Mouse (Mus musculus): ENCODE measurements around the gene Ino80e. TPM values are rescaled to one million over a fixed set of nuclear protein-coding genes. Genes with fewer than 3 reads are reported as not detected.

Ino80e gene
- polyA plus RNA-seq, 1 experiment from 2014 or later: 68.7 TPM

DNA sequence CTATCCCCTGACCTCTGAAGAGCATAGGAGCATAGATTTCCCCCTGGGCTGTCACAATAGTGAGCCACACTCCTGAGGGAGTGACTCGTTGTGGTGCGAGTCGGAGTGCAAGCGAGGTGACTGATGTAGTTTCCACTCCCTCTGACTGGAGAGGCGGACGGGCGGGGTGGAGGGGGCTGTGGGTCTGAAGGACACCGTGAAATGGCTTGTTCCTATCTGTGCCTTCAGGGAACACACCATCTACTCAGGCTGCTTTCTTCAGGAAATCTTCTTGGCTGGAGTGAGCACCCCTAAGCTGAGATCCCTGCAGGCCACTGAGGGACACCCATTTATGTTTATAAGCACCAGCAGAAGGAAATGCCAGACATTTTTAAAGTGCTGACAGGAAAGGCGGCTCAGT, 39.4 kb downstream of the Ino80e start:
- no peaks in the 10 kb centered on the region for H3K27me3 ChIP-seq (ENCODE audit: insufficient read depth, low read length)
- H3K4me1 ChIP-seq (replicated peaks; ENCODE audit: insufficient read depth, low read length): peaks cover 4% of the 10 kb centered on the region; the same call in 1 of the 2 replicates
- H3K4me3 ChIP-seq (replicated peaks; ENCODE audit: low read depth, low read length): no peak overlapping the region
- no peak overlapping the region for H3K9ac ChIP-seq (ENCODE audit: low read depth, low read length)
- no peaks in the 10 kb centered on the region for H3K9me3 ChIP-seq (replicated peaks; ENCODE audit: low read length)
- no peak for ATAC-seq (replicated peaks; ENCODE audit: low FRiP score, low read depth)
- H3K4me2 ChIP-seq (ENCODE audit: low read length): peak overlapping the region; percentile 51
- H3K36me3 ChIP-seq (ENCODE audit: insufficient read depth, low read length): no peaks in the 10 kb centered on the region
- 20% methylated on average over 9 of the region's 9 CpGs for WGBS
- DNase-seq (ENCODE audit: low spot score): no peak
- no peak overlapping the region for H3K27ac ChIP-seq
- no peak for TF ChIP-seq CTCF (IDR thresholded peaks at IDR 0.05; ENCODE audit: low read depth)

DNA sequence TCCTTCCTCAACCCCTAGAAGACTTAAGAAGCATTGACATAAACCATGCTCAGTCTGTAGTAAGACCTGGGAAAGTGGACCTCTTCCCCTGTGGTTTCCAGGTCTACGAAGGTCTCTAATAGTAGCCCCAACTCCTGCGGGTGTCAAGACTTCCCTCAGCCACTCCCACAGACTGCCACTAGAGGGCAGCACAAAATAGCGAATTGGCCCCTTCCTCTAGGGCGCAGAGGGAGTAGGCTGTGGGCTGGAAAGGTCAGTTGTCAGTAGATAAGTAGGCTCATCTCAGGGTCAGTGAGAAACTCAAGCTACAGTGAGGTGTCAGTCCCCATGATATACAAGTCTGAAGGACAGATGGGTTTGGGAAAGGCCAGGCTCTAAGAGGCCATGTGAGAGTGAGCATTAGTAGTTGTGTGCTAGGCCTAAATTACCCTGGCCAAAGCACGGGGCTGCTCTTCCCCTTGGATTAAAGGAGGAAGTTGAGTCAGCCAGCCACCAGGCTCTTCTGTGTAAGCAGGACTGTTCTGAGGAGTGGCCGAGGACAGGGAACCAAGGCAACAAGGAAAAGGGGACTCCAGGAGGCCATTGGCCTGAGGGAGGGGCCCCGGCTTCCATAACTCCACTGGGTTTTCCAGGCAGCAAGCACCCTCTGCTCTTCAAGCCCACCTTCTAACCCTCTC, 40.2 kb downstream of the Ino80e start:
- ATAC-seq (replicated peaks; ENCODE audit: low FRiP score, low read depth): no peak
- Histone ChIP-seq H3K4me1 (replicated peaks; ENCODE audit: insufficient read depth, low read length) (peaks cover 4% of the 10 kb centered on the region; the same call in 1 of the 2 replicates), H3K4me2 (ENCODE audit: low read length) (no peak overlapping the region), H3K9ac (ENCODE audit: low read depth, low read length) (no peak overlapping the region), H3K27me3 (ENCODE audit: insufficient read depth, low read length) (no peaks in the 10 kb centered on the region), H3K36me3 (ENCODE audit: insufficient read depth, low read length) (no peaks in the 10 kb centered on the region), H3K9me3 (replicated peaks; ENCODE audit: low read length) (no peaks in the 10 kb centered on the region), H3K4me3 (replicated peaks; ENCODE audit: low read depth, low read length) (no peak overlapping the region), H3K27ac (no peak overlapping the region)
- peak; percentile 86 for DNase-seq (ENCODE audit: low spot score)
- WGBS: 29% methylated on average over 7 of the region's 7 CpGs
- peak; percentile 98 for TF ChIP-seq CTCF (IDR thresholded peaks at IDR 0.05; ENCODE audit: low read depth)

DNA sequence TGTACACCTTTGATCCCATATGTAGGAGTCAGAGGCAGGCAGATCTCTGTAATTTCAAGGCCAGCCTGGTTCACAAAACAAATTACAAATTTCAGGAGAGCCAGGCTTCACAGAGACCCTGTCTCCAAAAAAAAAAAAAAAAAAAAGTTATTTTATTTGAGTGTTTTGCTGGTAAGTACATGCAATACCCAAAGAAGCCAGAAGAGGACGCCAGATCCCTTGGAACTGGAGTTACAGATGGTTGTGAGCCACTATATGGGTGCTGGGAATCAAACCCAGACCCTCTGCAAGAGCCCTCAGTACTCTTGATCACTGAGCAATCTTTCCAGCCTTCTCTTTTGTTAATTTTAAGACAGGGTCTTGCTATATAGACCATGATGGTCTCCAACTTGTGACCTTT, 43.4 kb downstream of the Ino80e start:
- ATAC-seq (replicated peaks; ENCODE audit: low FRiP score, low read depth): no peak

DNA sequence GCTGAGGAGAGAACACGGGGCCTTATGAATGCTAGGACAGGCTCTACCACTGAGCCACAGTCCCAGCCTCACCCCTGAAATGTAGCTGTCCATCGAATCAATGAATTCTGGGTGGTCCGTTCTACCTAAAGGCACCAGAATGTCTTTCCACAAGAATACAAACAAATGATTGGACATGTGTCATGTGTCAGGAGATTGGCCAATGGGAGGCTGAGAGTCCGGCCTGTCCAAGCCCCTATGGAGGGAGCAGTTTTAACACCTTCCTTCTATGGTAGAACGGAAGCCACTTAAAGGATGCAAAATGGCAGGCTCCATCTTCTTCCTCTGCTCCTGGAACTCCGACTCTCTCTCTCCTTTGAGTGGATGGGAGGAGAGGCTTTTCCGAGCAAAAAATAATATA, 44.6 kb downstream of the Ino80e start:
- DNase-seq (ENCODE audit: low spot score): no peak
- no peak for ATAC-seq (replicated peaks; ENCODE audit: low FRiP score, low read depth)
- TF ChIP-seq CTCF (IDR thresholded peaks at IDR 0.05; ENCODE audit: low read depth): no peak
- Histone ChIP-seq H3K36me3 (ENCODE audit: insufficient read depth, low read length) (no peaks in the 10 kb centered on the region), H3K9me3 (replicated peaks; ENCODE audit: low read length) (no peaks in the 10 kb centered on the region), H3K4me2 (ENCODE audit: low read length) (no peak overlapping the region), H3K9ac (ENCODE audit: low read depth, low read length) (no peak overlapping the region), H3K4me1 (replicated peaks; ENCODE audit: insufficient read depth, low read length) (no peaks in the 10 kb centered on the region), H3K27ac (no peak overlapping the region), H3K4me3 (replicated peaks; ENCODE audit: low read depth, low read length) (no peak overlapping the region), H3K27me3 (ENCODE audit: insufficient read depth, low read length) (no peaks in the 10 kb centered on the region)
- WGBS: 81% methylated on average over 7 of the region's 7 CpGs

More for the DNA sequence above, 43.4 kb downstream of the Ino80e start:
- no peaks in the 10 kb centered on the region for H3K9me3 ChIP-seq (replicated peaks; ENCODE audit: low read length)
- peak; percentile 22; the same call in 1 of the 2 replicates for TF ChIP-seq CTCF (IDR thresholded peaks at IDR 0.05; ENCODE audit: low read depth)
- H3K27me3 ChIP-seq (ENCODE audit: insufficient read depth, low read length): no peaks in the 10 kb centered on the region
- H3K4me2 ChIP-seq (ENCODE audit: low read length): no peak overlapping the region
- DNase-seq (ENCODE audit: low spot score): no peak
- H3K36me3 ChIP-seq (ENCODE audit: insufficient read depth, low read length): no peaks in the 10 kb centered on the region
- H3K4me1 ChIP-seq (replicated peaks; ENCODE audit: insufficient read depth, low read length): peaks cover 4% of the 10 kb centered on the region; the same call in 1 of the 2 replicates
- no peak overlapping the region for H3K9ac ChIP-seq (ENCODE audit: low read depth, low read length)
- WGBS: 25% methylated on average over 1 of the region's 1 CpGs
- H3K4me3 ChIP-seq (replicated peaks; ENCODE audit: low read depth, low read length): no peak overlapping the region
- H3K27ac ChIP-seq: no peak overlapping the region

DNA sequence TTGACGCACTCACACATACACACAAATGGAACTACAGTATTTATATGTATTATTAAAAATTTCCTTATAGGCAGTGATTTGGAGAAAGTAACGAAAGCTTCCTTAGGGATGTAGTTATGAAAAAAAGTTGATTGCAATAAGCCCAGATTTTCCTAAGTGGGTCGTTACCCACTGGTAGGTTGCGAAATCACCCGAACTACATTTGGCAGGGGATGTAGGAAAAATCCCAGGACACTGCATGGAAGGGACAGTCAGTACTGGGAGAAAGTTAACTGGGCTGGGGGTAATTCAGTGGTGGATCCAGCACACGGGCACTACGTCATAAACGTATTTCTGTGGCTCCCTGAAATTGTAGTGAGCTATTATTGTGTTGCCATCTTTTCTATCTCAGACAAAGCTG, 45.7 kb downstream of the Ino80e start:
- H3K27ac ChIP-seq: no peak overlapping the region
- no peaks in the 10 kb centered on the region for H3K4me1 ChIP-seq (replicated peaks; ENCODE audit: insufficient read depth, low read length)
- H3K9me3 ChIP-seq (replicated peaks; ENCODE audit: low read length): no peaks in the 10 kb centered on the region
- no peak overlapping the region for H3K4me3 ChIP-seq (replicated peaks; ENCODE audit: low read depth, low read length)
- no peaks in the 10 kb centered on the region for H3K36me3 ChIP-seq (ENCODE audit: insufficient read depth, low read length)
- no peak for DNase-seq (ENCODE audit: low spot score)
- H3K27me3 ChIP-seq (ENCODE audit: insufficient read depth, low read length): no peaks in the 10 kb centered on the region
- no peak overlapping the region for H3K9ac ChIP-seq (ENCODE audit: low read depth, low read length)
- TF ChIP-seq CTCF (IDR thresholded peaks at IDR 0.05; ENCODE audit: low read depth): no peak
- ATAC-seq (replicated peaks; ENCODE audit: low FRiP score, low read depth): no peak
- H3K4me2 ChIP-seq (ENCODE audit: low read length): no peak overlapping the region
- WGBS: 86% methylated on average over 8 of the region's 8 CpGs

DNA sequence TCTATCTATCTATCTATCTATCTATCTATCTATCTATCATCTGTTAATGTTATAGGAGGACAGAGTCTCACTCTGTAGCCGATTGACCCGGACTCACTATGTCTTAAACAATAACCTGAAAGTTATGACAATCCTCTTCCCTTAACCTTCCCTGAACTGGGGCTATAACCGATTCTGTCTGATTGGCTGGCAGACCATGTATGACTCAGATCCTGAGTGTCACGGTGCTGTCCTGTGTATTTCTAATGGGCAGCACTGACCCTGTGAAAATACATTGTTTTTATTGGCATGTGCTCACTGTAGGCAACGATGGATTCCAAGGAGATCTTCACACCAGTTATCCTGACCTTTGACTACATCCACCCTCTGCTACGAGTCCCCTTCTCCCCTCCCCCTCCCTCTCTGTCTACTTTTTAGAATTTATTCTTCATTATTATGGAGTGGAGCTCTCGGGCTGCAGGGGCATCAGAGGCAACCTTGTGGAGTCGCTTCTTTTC, 46.4 kb downstream of the Ino80e start:
- DNase-seq (ENCODE audit: low spot score) (no peak), ATAC-seq (replicated peaks; ENCODE audit: low FRiP score, low read depth) (no peak)
- no peak for TF ChIP-seq CTCF (IDR thresholded peaks at IDR 0.05; ENCODE audit: low read depth)
- H3K4me1 ChIP-seq (replicated peaks; ENCODE audit: insufficient read depth, low read length): no peaks in the 10 kb centered on the region
- H3K27ac ChIP-seq: no peak overlapping the region
- 54% methylated on average over 8 of the region's 8 CpGs for WGBS
- no peak overlapping the region for H3K4me2 ChIP-seq (ENCODE audit: low read length)
- no peaks in the 10 kb centered on the region for H3K9me3 ChIP-seq (replicated peaks; ENCODE audit: low read length)
- H3K4me3 ChIP-seq (replicated peaks; ENCODE audit: low read depth, low read length): no peak overlapping the region
- no peak overlapping the region for H3K9ac ChIP-seq (ENCODE audit: low read depth, low read length)
- H3K27me3 ChIP-seq (ENCODE audit: insufficient read depth, low read length): no peaks in the 10 kb centered on the region
- no peaks in the 10 kb centered on the region for H3K36me3 ChIP-seq (ENCODE audit: insufficient read depth, low read length)
